Mouse (Mus musculus) heart, adult 8-10 months (tissue): ENCODE measurements around the gene Pik3ip1. TPM values are rescaled to one million over a fixed set of nuclear protein-coding genes. Genes with fewer than 3 reads are reported as not detected.

Experiments used
- DNase-seq: peaks from one replicate; pipeline ENCODE4 v3.0.0; 2022; ENCODE audit warnings: low spot score
- total RNA-seq, 4 experiments: library from RNA; stranded (reverse); gene quantifications; 2 replicates each; pipeline ENCODE4 v1.2.4; 2022

Pik3ip1 gene
- total RNA-seq: 10 to 100 TPM; 37.3 to 67.8 (median 56.9) TPM

GRCm38 (mm10) chr11:3329891-3330451, at the start of gene Pik3ip1:
Gene Pik3ip1 (plus strand): TSS chr11:3330401.
- DNase-seq: peak; percentile 77

DNA sequence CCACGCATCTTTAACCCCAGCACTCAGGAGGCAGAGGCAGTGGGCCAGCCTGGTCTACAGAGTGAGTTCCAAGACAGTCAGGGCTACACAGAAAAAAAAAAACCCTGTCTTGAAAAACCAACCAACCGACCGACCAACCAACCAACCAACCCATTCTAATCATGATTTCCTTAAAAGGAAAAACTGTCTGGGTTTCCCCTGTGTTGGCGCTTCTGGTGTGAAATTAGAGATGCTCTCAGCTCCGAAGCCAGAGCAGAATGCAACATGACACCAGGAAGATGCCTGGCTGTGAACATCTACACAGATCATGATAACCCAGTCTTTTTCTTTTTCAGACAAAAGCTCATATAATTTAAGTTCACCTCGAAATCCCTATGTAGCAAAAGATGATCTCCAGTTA, 47.3 kb upstream of the Pik3ip1 start:
- no peak for DNase-seq

DNA sequence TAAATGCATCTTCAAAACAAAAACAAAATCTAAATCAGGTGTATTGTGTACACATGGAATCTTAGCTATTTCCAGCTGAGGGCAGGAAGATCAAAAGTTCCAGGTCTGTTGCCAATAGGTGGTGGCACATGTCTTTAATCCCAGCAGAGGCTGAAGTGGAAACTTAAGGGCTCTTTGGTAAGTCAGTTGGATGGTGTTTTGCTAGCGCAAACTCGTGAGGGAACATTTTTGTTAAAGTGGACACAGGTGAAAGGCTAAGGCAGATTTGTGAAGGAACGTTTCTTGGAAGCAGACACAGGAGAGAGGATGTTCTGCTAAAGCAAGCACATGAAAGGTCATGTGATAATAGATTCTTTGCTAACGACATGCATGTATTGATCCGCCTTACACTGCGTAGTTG, 46.6 kb upstream of the Pik3ip1 start:
- DNase-seq: no peak

- DNase-seq: no peak
These were observed 44.3 kb upstream of the Pik3ip1 start for GRCm38 (mm10) chr11:3285940-3286339.

GRCm38 (mm10) chr11:3287131-3287530, 43.1 kb upstream of the Pik3ip1 start:
- no peak for DNase-seq

DNA sequence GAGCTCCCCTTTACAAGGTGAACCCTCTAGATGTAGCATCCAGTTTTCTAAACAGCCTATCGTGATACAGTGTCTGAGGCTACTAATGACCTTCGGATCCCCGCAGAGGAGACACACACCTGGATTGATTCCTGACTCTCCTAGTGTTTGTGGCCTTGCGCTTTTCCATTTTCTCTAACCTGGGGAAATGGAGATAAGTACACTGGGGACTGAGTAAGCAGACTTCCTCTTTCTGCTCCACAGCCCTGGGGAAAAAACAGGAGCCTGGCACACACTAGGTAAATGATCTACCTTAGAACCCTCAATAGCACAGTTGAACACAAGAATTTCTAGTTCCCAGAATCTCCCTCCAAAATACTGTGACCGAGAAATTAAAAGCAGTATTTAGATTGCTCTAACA, 42.3 kb upstream of the Pik3ip1 start:
- no peak for DNase-seq

GRCm38 (mm10) chr11:3288521-3289301, 41.5 kb upstream of the Pik3ip1 start, which contains the start of gene Patz1:
Gene Patz1 (plus strand): TSS chr11:3288874.
- DNase-seq: no peak

DNA sequence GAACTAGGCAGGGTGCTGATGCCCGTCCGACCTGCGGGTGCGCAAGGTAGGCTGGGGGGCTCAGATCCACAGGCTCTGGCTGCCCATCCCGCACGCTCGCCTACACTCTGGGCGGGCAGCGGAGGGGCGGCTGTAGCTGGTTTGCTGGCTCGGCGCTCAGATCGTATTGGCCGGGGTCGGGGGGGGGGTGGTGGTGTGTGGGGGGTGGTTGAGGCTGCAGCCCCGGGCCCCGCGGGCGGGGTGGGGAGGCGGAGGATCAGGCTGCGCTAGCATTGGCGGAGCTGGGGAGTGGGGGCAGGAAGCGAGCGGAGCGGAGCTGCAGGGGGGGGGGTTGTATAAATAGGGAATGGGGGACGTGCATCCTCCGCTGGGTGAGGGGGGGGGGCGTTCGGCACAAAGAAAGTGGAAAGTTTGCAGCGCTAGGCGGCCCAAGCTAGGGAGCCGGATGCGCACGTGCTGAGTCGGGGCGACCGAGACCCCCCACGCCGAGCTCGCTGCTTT, 40.8 kb upstream of the Pik3ip1 start:
- no peak for DNase-seq

- peak; percentile 78 for DNase-seq
These were observed 40.2 kb upstream of the Pik3ip1 start for GRCm38 (mm10) chr11:3289803-3290639.

DNA sequence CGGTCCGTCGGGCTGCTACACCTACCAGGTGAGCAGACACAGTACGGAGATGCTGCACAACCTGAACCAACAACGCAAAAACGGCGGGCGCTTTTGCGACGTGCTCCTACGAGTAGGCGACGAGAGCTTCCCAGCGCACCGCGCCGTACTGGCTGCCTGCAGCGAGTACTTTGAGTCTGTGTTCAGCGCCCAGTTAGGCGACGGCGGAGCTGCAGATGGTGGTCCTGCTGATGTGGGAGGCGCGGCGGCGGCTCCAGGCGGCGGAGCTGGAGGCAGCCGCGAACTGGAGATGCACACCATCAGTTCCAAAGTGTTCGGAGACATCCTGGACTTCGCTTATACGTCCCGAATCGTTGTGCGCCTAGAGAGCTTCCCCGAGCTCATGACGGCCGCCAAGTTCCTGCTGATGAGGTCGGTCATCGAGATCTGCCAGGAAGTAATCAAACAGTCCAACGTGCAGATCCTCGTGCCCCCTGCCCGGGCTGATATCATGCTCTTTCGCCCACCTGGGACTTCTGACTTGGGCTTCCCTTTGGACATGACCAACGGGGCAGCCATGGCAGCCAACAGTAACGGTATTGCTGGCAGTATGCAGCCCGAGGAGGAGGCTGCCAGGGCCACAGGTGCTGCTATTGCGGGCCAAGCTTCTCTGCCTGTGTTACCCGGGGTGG, 39.4 kb upstream of the Pik3ip1 start:
- DNase-seq: no peak

DNA sequence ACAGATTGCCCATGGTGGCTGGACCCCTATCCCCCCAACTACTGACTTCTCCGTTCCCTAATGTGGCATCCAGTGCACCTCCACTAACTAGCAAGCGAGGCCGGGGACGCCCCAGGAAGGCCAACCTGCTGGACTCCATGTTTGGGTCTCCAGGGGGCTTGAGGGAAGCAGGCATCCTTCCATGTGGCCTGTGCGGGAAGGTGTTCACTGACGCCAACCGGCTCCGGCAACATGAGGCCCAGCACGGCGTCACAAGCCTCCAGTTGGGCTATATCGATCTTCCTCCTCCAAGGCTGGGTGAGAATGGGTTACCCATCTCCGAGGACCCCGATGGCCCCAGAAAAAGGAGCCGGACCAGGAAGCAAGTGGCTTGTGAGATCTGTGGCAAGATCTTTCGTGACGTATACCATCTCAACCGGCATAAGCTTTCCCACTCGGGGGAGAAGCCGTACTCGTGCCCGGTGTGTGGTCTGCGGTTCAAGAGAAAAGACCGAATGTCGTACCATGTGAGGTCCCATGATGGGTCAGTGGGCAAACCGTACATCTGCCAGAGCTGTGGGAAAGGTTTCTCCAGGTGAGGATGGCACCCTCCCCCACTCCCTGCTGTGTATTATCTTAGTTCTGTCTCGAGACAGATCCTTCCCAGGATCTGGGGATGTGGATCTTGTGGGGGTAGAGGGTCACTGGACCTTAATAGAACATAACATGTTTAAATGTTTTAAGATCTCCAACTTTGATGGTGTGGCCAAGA, 38.7 kb upstream of the Pik3ip1 start:
- DNase-seq: no peak

DNA sequence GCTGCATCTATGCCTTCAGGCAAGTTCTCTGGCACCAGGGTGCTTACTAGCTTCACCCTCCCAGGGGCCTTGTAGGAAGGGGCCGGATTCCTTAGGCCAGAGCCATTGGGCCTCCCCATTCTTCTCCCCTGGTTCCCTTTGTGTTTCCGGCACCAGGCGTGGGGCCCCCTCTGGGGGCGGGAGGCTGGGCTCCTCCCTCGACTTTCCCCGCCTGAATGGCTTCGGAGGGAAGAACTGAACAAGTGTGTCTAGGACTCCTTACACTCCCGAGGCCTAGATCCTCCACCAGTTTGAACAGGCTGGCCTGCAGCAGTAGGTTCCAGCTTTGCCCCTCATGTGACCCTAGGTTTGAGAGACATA, 38.2 kb upstream of the Pik3ip1 start:
- peak; percentile 26 for DNase-seq

GRCm38 (mm10) chr11:3292711-3293249, 37.4 kb upstream of the Pik3ip1 start:
- no peak for DNase-seq

GRCm38 (mm10) chr11:3293361-3293760, 36.8 kb upstream of the Pik3ip1 start:
- DNase-seq: no peak

- DNase-seq: no peak
These were observed 35.6 kb upstream of the Pik3ip1 start for GRCm38 (mm10) chr11:3294641-3295040.

DNA sequence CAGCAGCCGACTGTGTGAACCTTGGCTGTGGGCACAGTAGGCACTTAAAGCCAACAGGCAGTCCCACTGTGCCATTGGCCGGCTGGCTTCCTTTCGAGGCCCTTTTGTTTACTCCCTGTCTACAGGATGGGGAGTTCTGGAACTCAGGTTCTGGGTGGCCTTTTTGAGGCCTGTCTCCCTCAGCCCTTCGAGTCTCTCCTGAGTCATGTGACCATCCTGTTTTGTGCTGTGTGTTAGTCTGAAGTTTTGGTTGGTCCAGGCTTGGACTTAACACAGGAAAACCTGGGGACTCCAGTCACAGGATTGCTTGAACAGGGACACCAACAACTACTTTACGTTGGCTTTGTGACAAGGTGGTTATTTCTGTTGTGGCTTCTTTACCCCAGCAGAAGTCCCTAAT, 34.1 kb upstream of the Pik3ip1 start:
- no peak for DNase-seq

DNA sequence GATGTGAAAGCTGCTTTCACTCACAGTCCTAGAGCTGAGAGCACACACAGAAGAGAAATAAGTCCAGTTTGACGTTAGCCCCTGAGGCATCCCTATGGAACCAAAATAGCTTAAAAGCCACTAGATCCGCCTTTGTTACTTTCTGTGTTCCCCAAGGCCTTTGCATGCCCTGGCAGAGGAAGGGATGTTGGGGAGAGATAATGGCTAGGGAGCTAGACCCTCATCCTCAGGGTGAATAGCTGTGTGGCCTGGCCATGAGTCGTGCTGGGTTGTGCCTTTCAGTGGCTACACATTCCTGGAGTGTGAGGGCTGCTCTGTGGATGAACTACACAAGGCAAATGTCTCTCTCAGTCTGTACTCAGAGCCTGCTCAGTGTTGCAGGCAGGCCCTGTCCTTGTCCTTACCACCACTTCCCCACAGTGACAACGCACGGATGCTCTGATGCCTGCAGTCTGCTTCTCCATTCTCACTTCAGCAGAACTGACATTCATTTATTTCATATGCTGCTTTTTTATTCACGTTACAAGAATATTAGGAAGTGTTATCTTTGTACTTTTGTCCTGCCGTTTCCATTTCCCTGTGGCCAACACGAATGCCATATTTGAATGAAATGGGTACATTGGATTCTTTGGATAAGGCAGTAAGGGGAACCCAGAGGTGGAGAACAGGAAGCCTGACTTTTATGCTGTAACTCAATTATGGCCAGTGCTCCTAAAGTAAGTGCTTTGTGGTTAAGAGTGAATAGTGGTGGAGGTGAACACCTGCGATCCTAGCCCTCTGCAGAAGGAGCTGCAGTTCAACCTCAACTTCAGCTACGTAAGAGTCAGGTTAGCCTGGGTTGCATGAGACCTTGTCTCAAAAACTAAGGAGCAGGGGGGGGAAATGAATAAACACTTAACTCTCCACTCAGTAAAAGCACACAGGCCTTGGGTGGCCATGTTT, 32.1 kb upstream of the Pik3ip1 start:
- DNase-seq: no peak

DNA sequence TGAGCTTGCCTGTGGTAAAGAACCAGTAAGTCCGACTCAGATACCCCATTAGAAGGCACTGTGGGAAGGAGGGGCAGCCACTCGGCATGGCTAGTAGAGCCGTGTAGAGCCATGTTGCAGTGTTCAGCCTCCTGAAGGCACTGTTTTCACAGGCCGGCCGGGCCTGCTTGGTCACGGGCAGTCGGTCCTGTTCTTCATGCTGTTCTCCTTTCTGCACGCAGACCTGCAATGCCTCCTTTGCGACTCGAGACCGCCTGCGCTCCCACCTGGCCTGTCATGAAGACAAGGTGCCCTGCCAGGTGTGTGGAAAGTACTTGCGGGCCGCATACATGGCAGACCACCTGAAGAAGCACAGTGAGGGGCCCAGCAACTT, 31.4 kb upstream of the Pik3ip1 start:
- DNase-seq: no peak

DNA sequence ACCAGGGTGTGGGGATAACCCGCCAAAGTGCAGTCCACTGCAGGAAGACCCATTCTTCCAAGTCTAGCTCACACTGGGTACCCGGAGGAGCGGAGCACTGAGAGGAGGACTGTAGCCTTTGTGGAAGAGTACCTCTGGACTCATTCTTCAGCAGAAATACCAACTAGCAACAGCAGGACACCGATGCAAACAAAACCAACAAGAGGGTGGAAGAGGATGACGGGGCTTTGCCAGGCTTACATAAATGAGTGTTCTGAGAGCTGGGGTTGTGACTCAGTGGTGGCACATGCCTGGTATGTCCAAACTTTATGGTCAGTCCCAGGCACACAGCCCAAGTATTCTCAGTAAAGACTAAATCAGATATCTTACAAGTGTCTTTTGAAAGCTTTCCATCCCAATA, 29.1 kb upstream of the Pik3ip1 start:
- no peak for DNase-seq

GRCm38 (mm10) chr11:3302385-3302784, 27.8 kb upstream of the Pik3ip1 start:
- DNase-seq: no peak
